Mouse (Mus musculus) liver, postnatal 0 days (tissue): ENCODE measurements around the gene F2rl1.

Experiments
- CTCF ChIP-seq: sonication (generic); IDR thresholded peaks from 2 replicates; pipeline ENCODE4 v1.5.1; 2016; ENCODE audit warnings: antibody characterized with exemption, low read depth
- EP300 ChIP-seq: IDR thresholded peaks from 2 replicates; pipeline ENCODE4 v1.6.1; 2016; ENCODE audit warnings: antibody characterized with exemption, low read depth, mild to moderate bottlenecking

DNA sequence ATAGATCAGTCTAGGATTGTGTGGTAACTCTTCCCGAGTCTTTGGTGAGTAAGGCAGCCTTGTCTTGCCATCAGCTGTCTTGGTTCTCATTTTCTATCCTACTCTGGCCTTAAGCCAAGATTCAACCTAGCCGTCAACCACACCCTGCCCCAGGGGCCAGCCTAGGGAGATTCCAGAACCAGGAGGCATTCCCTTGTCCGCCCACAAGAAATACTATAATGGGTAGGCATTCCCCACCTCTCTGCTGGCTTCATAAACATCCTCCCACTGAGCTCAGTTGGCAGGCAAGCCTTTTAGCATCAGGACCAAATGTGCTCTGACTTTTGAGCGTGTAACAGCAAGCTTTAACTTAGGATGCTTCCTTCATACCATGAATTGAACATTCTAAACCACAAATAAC lies 10.3 kb downstream of the F2rl1 start:
- no peak for TF ChIP-seq CTCF
- TF ChIP-seq EP300: no peak
